In the genomic region with DNA sequence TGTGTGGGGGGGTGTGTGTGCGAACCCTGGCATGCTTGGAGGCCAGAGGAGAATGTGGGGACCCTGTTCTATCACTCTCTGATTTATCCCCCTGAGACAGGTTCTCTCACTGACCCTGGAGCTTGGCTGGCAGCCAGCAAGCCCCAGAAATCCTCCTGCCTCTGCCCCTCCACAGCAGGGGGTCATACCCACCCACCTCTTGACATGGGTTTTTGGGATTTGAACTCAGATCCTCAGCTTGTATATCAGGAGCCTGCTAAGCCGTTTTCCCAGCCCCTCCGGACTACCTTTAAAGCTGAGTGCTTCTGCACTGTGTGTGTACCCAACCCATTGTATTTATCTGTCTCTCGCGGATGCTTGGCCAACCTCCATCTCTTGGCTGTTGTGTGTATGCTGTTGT, we compare ENCODE assay signal across 26 mouse cellular contexts.
"Had no signal": no experiment of that assay in that cellular context is flagged by ENCODE, and none has a peak within 500 bp of the region (broad histone marks: within the 10 kb centered on the region; RNA-seq: fewer than 3 reads in every experiment).

No protein-coding gene starts in this region.

- H3K27ac ChIP-seq: gastrocnemius, adult 2 months; heart, adult 2 months; heart, embryonic 13.5 days; heart, embryonic 15.5 days; hindbrain, embryonic 10.5 days; hindbrain, embryonic 12.5 days; hindbrain, embryonic 14.5 days; intestine, embryonic 15.5 days; kidney, embryonic 15.5 days; kidney, postnatal 0 days; layer of hippocampus, adult 2 months; left cerebral cortex, adult 2 months; limb, embryonic 10.5 days; limb, embryonic 12.5 days had no signal

- H3K27me3 ChIP-seq: heart, embryonic 13.5 days; heart, embryonic 15.5 days; hindbrain, embryonic 12.5 days; intestine, embryonic 15.5 days; kidney, embryonic 15.5 days; limb, embryonic 12.5 days had no signal

- ATAC-seq: hindbrain, embryonic 16.5 days; inflammation-experienced regulatory T-cells, adult 6 months; intestine, embryonic 15.5 days; intestine, postnatal 0 days had no signal

- H3K4me3 ChIP-seq: gastrocnemius, adult 2 months; heart, adult 2 months; heart, embryonic 13.5 days; heart, embryonic 15.5 days; hindbrain, embryonic 10.5 days; hindbrain, embryonic 12.5 days; intestine, embryonic 15.5 days; kidney, embryonic 15.5 days; layer of hippocampus, adult 2 months; left cerebral cortex, adult 2 months; limb, embryonic 10.5 days; limb, embryonic 12.5 days had no signal

- H3K9ac ChIP-seq: heart, embryonic 13.5 days; heart, embryonic 15.5 days; hindbrain, embryonic 12.5 days; hindbrain, embryonic 14.5 days; intestine, embryonic 15.5 days; kidney, embryonic 15.5 days; limb, embryonic 12.5 days had no signal

- H3K9me3 ChIP-seq: heart, embryonic 13.5 days; heart, embryonic 15.5 days; hindbrain, embryonic 10.5 days; hindbrain, embryonic 12.5 days; intestine, embryonic 15.5 days; kidney, embryonic 15.5 days; limb, embryonic 10.5 days; limb, embryonic 12.5 days had no signal

- H3K4me1 ChIP-seq: intestine, embryonic 15.5 days had no signal

- H3K36me3 ChIP-seq: heart, embryonic 13.5 days; heart, embryonic 15.5 days; hindbrain, embryonic 10.5 days; hindbrain, embryonic 12.5 days; intestine, embryonic 15.5 days; kidney, embryonic 15.5 days; limb, embryonic 10.5 days; limb, embryonic 12.5 days had no signal

- H3K4me2 ChIP-seq: heart, embryonic 11.5 days; heart, embryonic 13.5 days; heart, embryonic 15.5 days; hindbrain, embryonic 12.5 days; hindbrain, embryonic 14.5 days; intestine, embryonic 15.5 days; kidney, embryonic 15.5 days; limb, embryonic 12.5 days had no signal

- DNase-seq: gastrocnemius, adult 2 months; gastrocnemius, postnatal 10 days; gastrocnemius, postnatal 25 days; heart, adult 2 months; heart, postnatal 14 days; heart, postnatal 4 days; kidney, adult 2 months; kidney, adult 9 months; kidney, postnatal 25 days; kidney, postnatal 4 days had no signal
